Mouse (Mus musculus) lung, postnatal 0 days (tissue): ENCODE data around the gene Rep15.

Experiments used
- CTCF ChIP-seq: IDR thresholded peaks from 2 replicates; pipeline ENCODE4 v1.5.1; 2016; ENCODE audit warnings: antibody characterized with exemption, mild to moderate bottlenecking
- EP300 ChIP-seq: IDR thresholded peaks from 2 replicates; pipeline ENCODE4 v1.6.1; 2016; ENCODE audit warnings: antibody characterized with exemption, mild to moderate bottlenecking, control low read depth

DNA sequence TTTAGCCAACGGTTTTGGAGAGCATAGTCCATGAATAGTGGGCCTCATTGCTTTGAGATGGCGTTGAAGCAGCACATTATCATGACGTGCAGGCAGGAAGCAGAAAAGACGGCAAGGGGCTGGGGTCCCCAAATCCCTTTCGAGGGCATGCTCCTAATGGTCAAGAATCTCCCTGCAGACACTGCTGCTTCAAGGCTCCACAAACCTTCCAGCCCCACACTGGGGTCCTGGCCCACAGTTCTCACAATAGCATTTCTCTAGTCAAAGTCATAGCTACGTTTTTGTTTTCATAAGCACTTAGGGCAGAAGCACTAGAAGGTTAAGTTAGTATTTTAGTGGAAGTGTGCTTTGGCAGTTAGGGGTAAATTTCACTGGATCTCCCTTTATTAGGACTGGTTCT, 36.5 kb upstream of the Rep15 start:
- TF ChIP-seq EP300 (no peak), CTCF (no peak)
